Mouse (Mus musculus): ENCODE results near the gene Chpf. TPM values are rescaled to one million over a fixed set of nuclear protein-coding genes. Genes with fewer than 3 reads are reported as not detected.

Chpf gene
- polyA plus RNA-seq, 1 experiment from 2014 or later: 33.5 TPM

DNA sequence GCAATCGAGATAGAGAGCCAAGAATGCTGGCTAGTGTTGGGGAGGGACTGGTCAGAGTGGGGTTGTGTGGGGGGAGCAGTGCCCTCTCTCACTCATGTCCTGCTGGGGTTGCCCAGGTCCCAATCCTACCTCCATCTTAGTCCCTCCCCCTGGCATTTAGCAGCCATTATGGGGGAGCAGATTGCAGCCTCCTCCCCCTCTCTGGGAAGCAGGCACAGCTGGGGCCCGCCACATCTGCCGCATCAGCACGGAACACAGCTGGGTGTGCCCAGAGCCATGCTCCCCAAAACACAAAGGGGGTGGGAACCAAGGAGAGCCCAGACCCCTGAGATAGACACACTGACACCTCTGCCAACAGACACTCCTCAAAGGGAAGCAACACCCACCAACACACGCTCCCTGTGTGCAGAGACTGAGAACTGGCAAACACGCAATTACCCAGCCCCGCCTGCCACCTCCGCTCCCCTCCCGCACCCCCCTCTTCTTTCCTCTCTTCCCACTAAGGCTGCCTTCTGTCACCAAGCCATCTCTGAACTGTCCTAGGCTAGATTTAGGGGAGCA, 33.9 kb downstream of the Chpf start:
- 0 out of 2 replicates have a peak overlapping the region, but pooled peaks have one; percentile 39 for H3K4me2 ChIP-seq (replicated peaks)
- no peak overlapping the region for H3K9ac ChIP-seq
- 0 out of 2 replicates have a peak overlapping the region, but pooled peaks have one; percentile 11 for H3K27ac ChIP-seq
- no peaks in the 10 kb centered on the region for H3K9me3 ChIP-seq
- 17% methylated on average over 9 of the region's 9 CpGs for WGBS
- no peaks in the 10 kb centered on the region for H3K36me3 ChIP-seq
- H3K4me3 ChIP-seq: no peak overlapping the region
- ATAC-seq (ENCODE audit: insufficient number of reproducible peaks, insufficient read depth, low FRiP score, low TSS enrichment): no peak
- H3K27me3 ChIP-seq: peaks cover 55% of the 10 kb centered on the region
- H3K4me1 ChIP-seq: peaks cover 72% of the 10 kb centered on the region

DNA sequence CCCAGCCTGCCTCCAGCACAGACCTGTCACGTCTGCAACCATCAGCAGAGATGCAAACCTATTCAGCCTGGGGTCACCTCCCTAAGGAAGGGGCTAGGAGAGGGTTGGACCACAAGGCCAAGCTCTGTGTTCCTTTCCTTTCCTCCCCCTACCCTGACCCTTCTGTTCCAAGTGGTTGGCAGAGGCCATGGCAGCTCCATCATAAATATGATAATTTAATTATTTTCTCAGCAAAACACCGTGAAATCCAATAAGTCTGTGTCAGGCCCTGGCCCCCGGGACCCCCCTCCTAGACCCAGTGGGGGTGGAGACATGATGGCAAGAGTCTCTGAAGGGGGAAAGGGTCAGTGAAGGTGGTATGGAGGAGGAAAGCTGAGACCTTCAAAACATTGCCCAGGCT, 34.9 kb downstream of the Chpf start:
- no peak overlapping the region for H3K4me3 ChIP-seq
- peaks cover 45% of the 10 kb centered on the region for H3K27me3 ChIP-seq
- H3K27ac ChIP-seq: no peak overlapping the region
- H3K4me1 ChIP-seq: peaks cover 61% of the 10 kb centered on the region
- H3K4me2 ChIP-seq (replicated peaks): no peak overlapping the region
- H3K9ac ChIP-seq: no peak overlapping the region
- no peak for ATAC-seq (ENCODE audit: insufficient number of reproducible peaks, insufficient read depth, low FRiP score, low TSS enrichment)
- WGBS: 22% methylated on average over 3 of the region's 3 CpGs
- no peaks in the 10 kb centered on the region for H3K36me3 ChIP-seq
- no peaks in the 10 kb centered on the region for H3K9me3 ChIP-seq

DNA sequence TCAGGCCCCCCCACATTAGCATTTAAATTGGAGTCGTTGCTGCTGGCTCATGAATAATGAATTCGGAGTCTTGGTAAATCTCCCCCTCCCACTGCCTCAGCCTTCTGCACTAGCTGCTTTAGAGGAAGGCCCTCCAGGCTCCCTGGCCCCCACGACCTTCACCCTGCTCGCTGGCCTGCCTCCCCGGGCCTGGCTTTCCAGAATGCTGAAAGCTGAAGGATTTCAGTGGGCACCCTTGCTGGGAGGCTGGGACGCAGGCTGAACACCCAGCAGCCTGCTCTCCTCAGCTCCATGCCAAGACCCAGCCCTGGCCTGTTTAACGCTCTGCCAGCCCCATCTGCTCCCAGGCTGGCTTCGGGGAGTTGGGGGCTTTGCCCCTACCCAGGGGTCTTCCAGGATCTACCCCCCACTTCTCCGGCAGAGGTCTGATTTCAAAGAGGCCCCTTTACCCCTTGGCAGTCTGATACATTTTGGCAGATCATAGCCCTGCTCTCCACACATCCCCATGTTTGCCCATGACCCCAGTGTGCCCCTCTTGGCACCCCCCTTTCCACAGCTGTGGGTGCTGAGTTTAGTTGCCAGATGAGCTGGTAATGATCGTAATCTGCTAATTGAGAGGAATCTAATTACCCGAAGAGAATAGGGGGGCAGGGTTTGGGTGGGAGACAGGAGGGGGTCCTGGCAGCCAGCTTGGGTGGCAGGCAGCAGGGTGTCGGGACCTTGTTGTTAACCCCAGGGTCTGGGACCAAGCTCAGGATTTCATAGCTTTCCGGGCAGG, 35.7 kb downstream of the Chpf start:
- no peaks in the 10 kb centered on the region for H3K9me3 ChIP-seq
- no peaks in the 10 kb centered on the region for H3K36me3 ChIP-seq
- peak overlapping the region; percentile 20; the same call in 1 of the 2 replicates for H3K27ac ChIP-seq
- peaks cover 54% of the 10 kb centered on the region for H3K4me1 ChIP-seq
- peaks cover 37% of the 10 kb centered on the region for H3K27me3 ChIP-seq
- no peak overlapping the region for H3K4me3 ChIP-seq
- H3K4me2 ChIP-seq (replicated peaks): 0 out of 2 replicates have a peak overlapping the region, but pooled peaks have one; percentile 2
- H3K9ac ChIP-seq: no peak overlapping the region; the same call in 1 of the 2 replicates
- no peak for ATAC-seq (ENCODE audit: insufficient number of reproducible peaks, insufficient read depth, low FRiP score, low TSS enrichment)
- WGBS: 18% methylated on average over 13 of the region's 13 CpGs

DNA sequence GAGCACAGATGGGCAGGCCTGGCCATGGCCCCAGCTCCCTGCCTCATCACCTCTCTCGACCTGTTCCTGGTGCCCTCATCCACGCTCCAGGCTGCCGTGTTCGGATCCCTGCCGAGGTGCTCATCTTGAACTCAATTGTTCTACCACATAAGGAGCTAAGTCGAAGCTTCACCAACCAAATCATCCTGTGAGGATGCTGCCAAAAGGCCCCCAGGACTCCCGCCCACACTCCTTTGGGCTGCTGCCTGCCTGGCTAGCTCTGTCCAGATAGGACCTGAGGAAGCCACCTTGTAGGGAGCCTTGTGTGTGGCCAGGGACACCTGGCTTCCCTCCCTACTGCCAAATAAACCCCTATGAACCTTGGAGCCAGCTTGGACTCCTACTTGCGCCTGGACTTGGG, 36.3 kb downstream of the Chpf start:
- no peak overlapping the region for H3K4me2 ChIP-seq (replicated peaks)
- no peak overlapping the region for H3K9ac ChIP-seq
- no peak overlapping the region for H3K27ac ChIP-seq

DNA sequence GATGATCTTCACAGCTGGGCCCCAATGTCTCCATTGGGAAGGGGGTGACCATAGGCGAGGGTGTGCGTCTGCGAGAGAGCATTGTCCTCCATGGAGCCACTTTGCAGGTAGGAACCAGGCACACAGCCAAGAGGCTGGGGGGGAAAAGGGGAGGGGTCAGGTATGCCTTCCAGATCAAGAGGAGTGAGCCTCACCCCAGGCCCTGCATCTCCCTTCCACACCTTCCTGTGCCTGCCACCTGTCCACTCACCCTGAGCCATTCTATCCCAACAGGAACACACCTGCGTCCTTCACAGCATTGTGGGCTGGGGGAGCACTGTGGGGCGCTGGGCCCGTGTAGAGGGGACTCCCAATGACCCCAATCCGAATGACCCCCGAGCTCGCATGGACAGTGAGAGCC, 36.9 kb downstream of the Chpf start:
- no peak overlapping the region for H3K9ac ChIP-seq
- WGBS: 77% methylated on average over 9 of the region's 9 CpGs
- H3K4me2 ChIP-seq (replicated peaks): no peak overlapping the region
- peaks cover 25% of the 10 kb centered on the region for H3K27me3 ChIP-seq
- H3K4me1 ChIP-seq: peaks cover 43% of the 10 kb centered on the region
- ATAC-seq (ENCODE audit: insufficient number of reproducible peaks, insufficient read depth, low FRiP score, low TSS enrichment): no peak
- H3K4me3 ChIP-seq: no peak overlapping the region
- H3K27ac ChIP-seq: no peak overlapping the region
- no peaks in the 10 kb centered on the region for H3K36me3 ChIP-seq
- H3K9me3 ChIP-seq: no peaks in the 10 kb centered on the region

More for the DNA sequence above, 36.3 kb downstream of the Chpf start:
- Histone ChIP-seq H3K36me3 (no peaks in the 10 kb centered on the region), H3K9me3 (no peaks in the 10 kb centered on the region), H3K4me1 (peaks cover 49% of the 10 kb centered on the region), H3K27me3 (peaks cover 31% of the 10 kb centered on the region), H3K4me3 (no peak overlapping the region)
- 53% methylated on average over 8 of the region's 8 CpGs for WGBS
- no peak for ATAC-seq (ENCODE audit: insufficient number of reproducible peaks, insufficient read depth, low FRiP score, low TSS enrichment)

DNA sequence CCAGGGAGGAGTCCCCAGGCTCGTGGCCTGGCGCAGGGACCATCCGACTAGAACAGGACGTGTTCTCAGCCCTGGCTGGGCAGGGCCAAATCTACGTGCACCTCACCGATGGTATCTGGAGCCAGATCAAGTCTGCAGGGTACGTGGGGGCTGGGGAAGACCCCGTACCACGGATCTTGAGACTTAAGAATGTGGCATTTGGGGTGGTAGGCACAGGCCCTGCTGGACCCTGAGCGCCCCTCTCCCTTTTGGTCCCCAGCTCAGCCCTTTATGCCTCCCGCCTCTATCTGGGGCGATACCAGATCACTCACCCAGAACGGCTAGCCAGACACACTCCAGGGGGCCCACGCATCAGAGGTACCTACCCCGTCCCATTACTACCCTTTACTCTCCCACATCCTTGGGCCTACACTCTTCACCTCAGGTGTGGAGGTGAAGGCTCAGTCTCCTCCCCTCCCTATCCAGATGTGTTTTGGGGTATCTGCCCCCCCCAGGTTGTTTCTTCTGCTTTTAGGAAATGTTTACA, 37.6 kb downstream of the Chpf start:
- Histone ChIP-seq H3K4me2 (replicated peaks) (no peak overlapping the region), H3K27ac (no peak overlapping the region), H3K9me3 (no peaks in the 10 kb centered on the region), H3K9ac (no peak overlapping the region), H3K36me3 (no peaks in the 10 kb centered on the region), H3K27me3 (peaks cover 18% of the 10 kb centered on the region), H3K4me1 (peaks cover 43% of the 10 kb centered on the region), H3K4me3 (no peak overlapping the region)
- 84% methylated on average over 15 of the region's 15 CpGs for WGBS
- ATAC-seq (ENCODE audit: insufficient number of reproducible peaks, insufficient read depth, low FRiP score, low TSS enrichment): no peak

DNA sequence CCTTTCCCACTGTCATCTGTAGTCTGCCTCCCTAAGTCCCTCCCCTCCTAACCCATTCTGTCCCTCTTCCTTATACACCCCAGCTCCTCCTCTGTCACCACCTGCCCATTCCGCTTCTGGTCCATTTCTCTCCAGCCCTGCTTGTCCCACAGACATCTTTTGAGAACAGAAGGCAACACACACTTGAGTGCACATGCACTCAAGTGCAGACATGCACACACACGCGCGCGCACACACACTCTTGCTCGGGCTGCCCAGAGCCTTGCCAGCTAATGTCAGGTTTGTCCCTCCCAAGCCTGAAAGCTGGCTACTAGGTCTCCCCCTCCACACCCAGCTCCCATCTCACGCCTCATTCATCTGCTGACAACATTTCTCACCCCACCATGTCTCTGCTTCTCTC, 38.4 kb downstream of the Chpf start:
- WGBS: 93% methylated on average over 7 of the region's 7 CpGs
- Histone ChIP-seq H3K4me3 (no peak overlapping the region), H3K4me2 (replicated peaks) (no peak overlapping the region), H3K36me3 (no peaks in the 10 kb centered on the region), H3K4me1 (peaks cover 40% of the 10 kb centered on the region), H3K27me3 (peaks cover 14% of the 10 kb centered on the region), H3K9ac (no peak overlapping the region), H3K9me3 (no peaks in the 10 kb centered on the region), H3K27ac (no peak overlapping the region)
- no peak for ATAC-seq (ENCODE audit: insufficient number of reproducible peaks, insufficient read depth, low FRiP score, low TSS enrichment)

DNA sequence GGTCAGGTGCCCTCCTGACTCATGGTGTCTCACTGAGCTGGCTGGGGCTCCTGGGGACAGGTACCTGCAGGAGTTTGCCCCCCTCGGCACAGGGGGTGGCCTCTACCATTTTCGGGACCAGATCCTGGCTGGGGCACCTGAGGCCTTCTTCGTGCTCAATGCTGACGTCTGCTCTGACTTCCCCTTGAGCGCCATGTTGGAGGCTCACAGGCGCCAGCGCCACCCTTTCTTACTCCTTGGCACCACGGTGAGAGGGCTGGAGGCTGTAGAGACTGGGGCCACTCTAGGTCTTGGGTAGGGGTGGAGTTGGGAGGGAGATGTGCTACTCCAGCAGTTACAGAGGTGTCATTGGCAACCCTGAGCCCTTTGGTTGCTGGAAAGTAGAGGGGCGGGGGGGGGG, 40.3 kb downstream of the Chpf start:
- no peak overlapping the region for H3K27ac ChIP-seq
- no peak for ATAC-seq (ENCODE audit: insufficient number of reproducible peaks, insufficient read depth, low FRiP score, low TSS enrichment)
- no peaks in the 10 kb centered on the region for H3K9me3 ChIP-seq
- H3K36me3 ChIP-seq: no peaks in the 10 kb centered on the region
- H3K4me2 ChIP-seq (replicated peaks): no peak overlapping the region
- H3K27me3 ChIP-seq: no peaks in the 10 kb centered on the region
- WGBS: 88% methylated on average over 8 of the region's 9 CpGs
- no peak overlapping the region for H3K9ac ChIP-seq
- no peak overlapping the region for H3K4me3 ChIP-seq
- H3K4me1 ChIP-seq: peaks cover 24% of the 10 kb centered on the region

DNA sequence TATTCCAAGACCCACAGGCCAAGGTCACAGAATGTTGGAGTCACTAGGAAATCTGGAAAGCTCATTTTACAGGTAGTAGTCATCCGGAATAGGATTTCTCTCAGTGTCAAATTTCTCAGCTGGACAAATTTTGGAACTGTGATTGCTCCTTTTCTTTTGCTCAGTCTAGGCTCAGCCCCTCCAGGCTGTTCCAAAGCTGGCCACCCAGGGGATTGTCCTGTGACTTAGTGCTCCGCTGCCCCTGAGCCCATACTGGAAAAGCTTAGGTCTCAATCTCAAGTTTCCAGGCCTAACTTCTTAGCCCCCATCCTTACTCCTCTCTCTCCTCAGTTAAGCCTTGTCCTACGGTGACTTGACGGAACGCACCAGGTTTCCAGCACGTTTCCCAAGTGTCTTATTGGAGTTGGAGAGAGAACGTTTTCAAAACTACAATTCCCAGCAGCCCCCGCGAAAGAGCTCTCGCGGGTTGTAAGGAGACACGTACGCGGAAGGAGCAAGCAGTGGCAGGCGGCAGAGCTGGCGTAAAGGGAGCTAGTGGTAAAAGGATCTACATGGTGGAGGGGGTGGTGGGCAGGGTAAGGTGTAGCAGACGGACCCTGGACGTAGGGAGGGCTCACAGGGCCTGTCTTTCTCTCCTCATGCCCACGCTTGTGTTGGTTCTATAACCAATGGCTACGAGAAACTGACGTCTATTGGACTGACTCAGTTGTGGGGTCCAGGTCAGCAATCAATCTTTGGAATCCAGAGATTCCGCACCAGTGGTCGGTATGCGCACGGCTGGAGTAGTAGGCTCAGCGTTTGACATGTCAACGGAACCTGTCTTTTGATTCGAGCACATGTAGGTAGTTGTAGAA, 43.4 kb downstream of the Chpf start, which contains the start of gene Gmppa:
Gmppa (plus strand) TSS at position 456 of the 854 bp plus-strand sequence.
- Histone ChIP-seq H3K27ac (peak within 1 kb of the TSS; percentile 56), H3K4me3 (peak within 1 kb of the TSS; percentile 56), H3K27me3 (0 out of 2 replicates have a peak, but pooled peaks cover 3% of the 10 kb centered on the region), H3K4me1 (peaks cover 14% of the 10 kb centered on the region), H3K9me3 (no peaks in the 10 kb centered on the region), H3K9ac (peak within 1 kb of the TSS; percentile 52), H3K36me3 (no peaks in the 10 kb centered on the region), H3K4me2 (replicated peaks) (peak within 1 kb of the TSS; percentile 67)
- ATAC-seq (ENCODE audit: insufficient number of reproducible peaks, insufficient read depth, low FRiP score, low TSS enrichment): peak; percentile 81
- 4% methylated on average over 28 of the region's 28 CpGs for WGBS

DNA sequence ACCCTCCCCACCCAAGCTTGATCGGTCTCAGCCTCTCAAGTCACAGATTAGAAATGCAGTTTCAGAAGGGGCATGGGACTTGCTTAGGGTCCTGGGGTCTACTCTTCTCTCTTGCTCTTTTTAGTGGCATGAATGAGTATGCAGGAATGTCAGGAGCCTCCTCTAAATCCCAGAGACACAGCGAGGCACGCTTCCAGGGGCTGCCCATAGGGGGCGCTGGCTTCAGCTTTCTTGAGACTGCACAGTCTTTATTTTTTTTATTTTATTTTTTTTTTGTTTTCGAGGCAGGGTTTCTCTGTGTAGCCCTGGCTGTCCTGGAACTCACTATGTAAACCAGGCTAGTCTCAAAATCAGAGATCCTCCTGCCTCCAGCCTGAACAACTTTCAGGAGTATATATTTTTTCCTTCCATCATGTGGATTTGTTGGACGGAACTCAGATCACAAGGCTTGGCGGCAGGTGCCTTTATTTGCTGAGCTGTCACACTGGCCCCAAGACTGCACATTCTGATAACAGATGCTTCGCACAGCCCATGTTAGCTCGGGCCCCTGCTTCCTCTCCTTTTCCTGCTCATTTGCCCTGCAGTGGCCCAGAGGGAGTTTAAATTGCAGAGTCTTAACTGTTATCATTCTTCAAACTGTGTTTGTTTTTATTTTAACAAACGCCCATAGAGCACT, 53.2 kb downstream of the Chpf start:
- H3K27me3 ChIP-seq: peaks cover 45% of the 10 kb centered on the region
- H3K36me3 ChIP-seq: no peaks in the 10 kb centered on the region
- H3K27ac ChIP-seq: no peak overlapping the region
- no peak overlapping the region for H3K4me3 ChIP-seq
- peaks cover 24% of the 10 kb centered on the region for H3K4me1 ChIP-seq
- H3K9me3 ChIP-seq: no peaks in the 10 kb centered on the region
- no peak for ATAC-seq (ENCODE audit: insufficient number of reproducible peaks, insufficient read depth, low FRiP score, low TSS enrichment)
- 29% methylated on average over 10 of the region's 10 CpGs for WGBS
- no peak overlapping the region for H3K9ac ChIP-seq
- no peak overlapping the region for H3K4me2 ChIP-seq (replicated peaks)

All from embryonic facial prominence, embryonic 12.5 days (tissue).